Mouse (Mus musculus) heart, embryonic 12.5 days (tissue): ENCODE measurements around the gene Sez6l. TPM values are rescaled to one million over a fixed set of nuclear protein-coding genes. Genes with fewer than 3 reads are reported as not detected.
"Not testable (repeated sequence)": the region's sequence is repeated elsewhere in the genome, so short reads cannot be mapped to it uniquely, and the experiment has no call there.

Experiments
- ATAC-seq: fragments of 200-750 bp; cut with Nextera tagmentation; 2 replicates; pipeline ENCODE4 v1.8.0; 2017; ENCODE audit warnings: moderate TSS enrichment, moderate library complexity; ENCODE audit not compliant: insufficient number of reproducible peaks, low FRiP score
- H3K27ac ChIP-seq: fragments of 300-500 bp; sonication (generic); 2 replicates; pipeline ENCODE4 v1.5.1; 2016; ENCODE audit warnings: mild to moderate bottlenecking, moderate library complexity; ENCODE audit not compliant: poor library complexity, severe bottlenecking
- H3K27me3 ChIP-seq: fragments of 300-500 bp; sonication (generic); replicated peaks from 2 replicates; pipeline ENCODE4 v1.6.1; 2016; ENCODE audit warnings: mild to moderate bottlenecking, moderate library complexity
- H3K36me3 ChIP-seq: fragments of 300-500 bp; sonication (generic); 2 replicates; pipeline ENCODE4 v1.6.1; 2016; ENCODE audit warnings: mild to moderate bottlenecking, moderate library complexity
- H3K4me1 ChIP-seq: fragments of 300-500 bp; sonication (generic); replicated peaks from 2 replicates; pipeline ENCODE4 v1.6.1; 2016; ENCODE audit warnings: mild to moderate bottlenecking
- H3K4me2 ChIP-seq: fragments of 300-500 bp; sonication (generic); 2 replicates; pipeline ENCODE4 v1.6.1; 2016; ENCODE audit warnings: mild to moderate bottlenecking, moderate library complexity
- H3K4me3 ChIP-seq: fragments of 300-500 bp; sonication (generic); 2 replicates; pipeline ENCODE4 v1.5.1; 2016; ENCODE audit warnings: mild to moderate bottlenecking
- H3K9ac ChIP-seq: fragments of 300-500 bp; sonication (generic); 2 replicates; pipeline ENCODE4 v1.6.1; 2016; ENCODE audit warnings: mild to moderate bottlenecking, moderate library complexity
- H3K9me3 ChIP-seq: fragments of 300-500 bp; sonication (generic); replicated peaks from 2 replicates; pipeline ENCODE4 v1.6.1; 2016; ENCODE audit warnings: mild to moderate bottlenecking, moderate library complexity
- WGBS: fragments of 180-500 bp; shearing (Covaris S2); methylation state at CpG from one replicate; pipeline ENCODE4 v1.1.7; 2016; 5-methylcytosine and 5-hydroxymethylcytosine counted together
- polyA plus RNA-seq: library from polyadenylated mRNA; unstranded; fragments of >200 nt; fragmentation: Nextera tagmentation; extraction: Ambion mirVana; gene quantifications from 2 replicates; pipeline ENCODE4 v1.2.1, GENCODE M21; 2016

Gene Sez6l
- polyA plus RNA-seq, 1 experiment from 2014 or later, result 0.31 TPM

- no peak overlapping the region for H3K9ac ChIP-seq
- no peak for ATAC-seq
- no peaks in the 10 kb centered on the region for H3K4me1 ChIP-seq
- WGBS, result 36% methylated on average over 2 of the region's 2 CpGs
- peaks cover 98% of the 10 kb centered on the region for H3K27me3 ChIP-seq
- no peak overlapping the region for H3K4me2 ChIP-seq
- H3K4me3 ChIP-seq, result no peak overlapping the region
- no peak overlapping the region for H3K27ac ChIP-seq
- no peaks in the 10 kb centered on the region for H3K36me3 ChIP-seq
- no peaks in the 10 kb centered on the region for H3K9me3 ChIP-seq
Measured at GRCm38 (mm10) chr5:112427283-112427682, 149.7 kb downstream of the Sez6l start.

- no peak for ATAC-seq
- Histone ChIP-seq H3K27ac (no peak overlapping the region), H3K36me3 (no peaks in the 10 kb centered on the region), H3K9ac (no peak overlapping the region), H3K9me3 (no peaks in the 10 kb centered on the region), H3K4me3 (no peak overlapping the region), H3K4me1 (no peaks in the 10 kb centered on the region), H3K4me2 (no peak overlapping the region), H3K27me3 (peaks cover 98% of the 10 kb centered on the region)
- 76% methylated on average over 7 of the region's 7 CpGs for WGBS
Measured at GRCm38 (mm10) chr5:112426635-112427034, 150.3 kb downstream of the Sez6l start.

GRCm38 (mm10) chr5:112419535-112419934 lies 157.4 kb downstream of the Sez6l start:
- Histone ChIP-seq H3K4me1 (no peaks in the 10 kb centered on the region), H3K36me3 (no peaks in the 10 kb centered on the region), H3K4me2 (no peak overlapping the region), H3K27me3 (peaks cover 63% of the 10 kb centered on the region), H3K27ac (no peak overlapping the region), H3K9me3 (no peaks in the 10 kb centered on the region), H3K4me3 (no peak overlapping the region), H3K9ac (no peak overlapping the region)
- ATAC-seq, result no peak
- 41% methylated on average over 12 of the region's 12 CpGs for WGBS

- Histone ChIP-seq H3K9me3 (peaks cover 6% of the 10 kb centered on the region; the same call in 1 of the 2 replicates), H3K27ac (no peak overlapping the region), H3K36me3 (no peaks in the 10 kb centered on the region), H3K4me3 (no peak overlapping the region), H3K4me1 (no peaks in the 10 kb centered on the region), H3K9ac (no peak overlapping the region), H3K27me3 (peaks cover 48% of the 10 kb centered on the region), H3K4me2 (no peak overlapping the region)
- WGBS, result 60% methylated on average over 4 of the region's 4 CpGs
- no peak for ATAC-seq
Measured at GRCm38 (mm10) chr5:112418023-112418422, 159.0 kb downstream of the Sez6l start.

GRCm38 (mm10) chr5:112416673-112417072 lies 160.3 kb downstream of the Sez6l start:
- H3K9me3 ChIP-seq, result peaks cover 6% of the 10 kb centered on the region; the same call in 1 of the 2 replicates
- no peak overlapping the region for H3K4me2 ChIP-seq
- H3K9ac ChIP-seq, result no peak overlapping the region
- H3K4me3 ChIP-seq, result no peak overlapping the region
- ATAC-seq, result no peak
- H3K4me1 ChIP-seq, result peaks cover 8% of the 10 kb centered on the region
- 67% methylated on average over 5 of the region's 5 CpGs for WGBS
- H3K27ac ChIP-seq, result no peak overlapping the region
- no peaks in the 10 kb centered on the region for H3K36me3 ChIP-seq
- H3K27me3 ChIP-seq, result peaks cover 47% of the 10 kb centered on the region

- H3K9ac ChIP-seq, ATAC-seq, H3K36me3 ChIP-seq, H3K4me2 ChIP-seq, H3K9me3 ChIP-seq, H3K27ac ChIP-seq, H3K4me3 ChIP-seq: not testable (repeated sequence)
- peaks cover 13% of the 10 kb centered on the region for H3K4me1 ChIP-seq
- H3K27me3 ChIP-seq, result peaks cover 48% of the 10 kb centered on the region
- 80% methylated on average over 4 of the region's 4 CpGs for WGBS
Measured at GRCm38 (mm10) chr5:112412781-112413180, 164.2 kb downstream of the Sez6l start.

GRCm38 (mm10) chr5:112411514-112412335 lies 165.3 kb downstream of the Sez6l start:
- ATAC-seq, result peak; percentile 42; the same call in 1 of the 2 replicates
- Histone ChIP-seq H3K9me3 (peaks cover 6% of the 10 kb centered on the region; the same call in 1 of the 2 replicates), H3K4me3 (no peak overlapping the region), H3K27me3 (peaks cover 46% of the 10 kb centered on the region), H3K27ac (no peak overlapping the region), H3K36me3 (no peaks in the 10 kb centered on the region), H3K4me2 (peak overlapping the region; percentile 33), H3K4me1 (peaks cover 13% of the 10 kb centered on the region), H3K9ac (no peak overlapping the region)
- 13% methylated on average over 19 of the region's 19 CpGs for WGBS

GRCm38 (mm10) chr5:112411072-112411471 lies 165.9 kb downstream of the Sez6l start:
- Histone ChIP-seq H3K27me3 (peaks cover 46% of the 10 kb centered on the region), H3K9ac (no peak overlapping the region), H3K36me3 (no peaks in the 10 kb centered on the region), H3K27ac (no peak overlapping the region), H3K4me2 (peak overlapping the region; percentile 33; the same call in 1 of the 2 replicates), H3K4me3 (no peak overlapping the region), H3K4me1 (peaks cover 15% of the 10 kb centered on the region), H3K9me3 (peaks cover 6% of the 10 kb centered on the region; the same call in 1 of the 2 replicates)
- no peak for ATAC-seq
- 44% methylated on average over 11 of the region's 11 CpGs for WGBS

GRCm38 (mm10) chr5:112409274-112409673 lies 167.7 kb downstream of the Sez6l start:
- ATAC-seq, result no peak
- WGBS, result 60% methylated on average over 5 of the region's 5 CpGs
- Histone ChIP-seq H3K9ac (no peak overlapping the region), H3K4me2 (no peak overlapping the region), H3K4me1 (peaks cover 21% of the 10 kb centered on the region), H3K4me3 (no peak overlapping the region), H3K27me3 (peaks cover 46% of the 10 kb centered on the region), H3K27ac (no peak overlapping the region), H3K9me3 (peaks cover 6% of the 10 kb centered on the region; the same call in 1 of the 2 replicates), H3K36me3 (no peaks in the 10 kb centered on the region)

GRCm38 (mm10) chr5:112406017-112406416 lies 171.0 kb downstream of the Sez6l start:
- H3K9me3 ChIP-seq, result no peaks in the 10 kb centered on the region
- no peak overlapping the region for H3K4me3 ChIP-seq
- no peak overlapping the region for H3K9ac ChIP-seq
- peak; percentile 71; the same call in 1 of the 2 replicates for ATAC-seq
- H3K4me2 ChIP-seq, result no peak overlapping the region
- H3K27ac ChIP-seq, result no peak overlapping the region
- 11% methylated on average over 3 of the region's 3 CpGs for WGBS
- peaks cover 34% of the 10 kb centered on the region for H3K27me3 ChIP-seq
- no peaks in the 10 kb centered on the region for H3K36me3 ChIP-seq
- H3K4me1 ChIP-seq, result peaks cover 8% of the 10 kb centered on the region

GRCm38 (mm10) chr5:112402437-112402836 lies 174.5 kb downstream of the Sez6l start:
- Histone ChIP-seq H3K4me2 (no peak overlapping the region), H3K4me3 (no peak overlapping the region), H3K27ac (no peak overlapping the region), H3K27me3 (peaks cover 13% of the 10 kb centered on the region), H3K9me3 (no peaks in the 10 kb centered on the region), H3K36me3 (no peaks in the 10 kb centered on the region), H3K4me1 (peaks cover 8% of the 10 kb centered on the region), H3K9ac (no peak overlapping the region)
- 64% methylated on average over 3 of the region's 3 CpGs for WGBS
- ATAC-seq, result no peak
